Mouse (Mus musculus): ENCODE measurements at regions not wholly inside any gene's neighbourhood (a gene's known extent, or its start where the extent isn't known, plus 50 kb on each side); places are given as distances from the start of the nearest gene placed in this dataset.

GRCm38 (mm10) chr10:99467319-99467842, 204.3 kb downstream of the Dusp6 start:
- TF ChIP-seq TAL1 (IDR thresholded peaks at IDR 0.05; ENCODE audit: low read length) (no peak), KAT2A (conservative IDR thresholded peaks at IDR 0.05; ENCODE audit: low read depth, low read length) (no peak), CTCF (IDR thresholded peaks at IDR 0.05 in 2 of 3, conservative IDR thresholded peaks at IDR 0.05 in 1 of 3; ENCODE audit: control insufficient read depth in 1 of 3, insufficient read depth in 1 of 3, low read depth in 2 of 3, low read length in 3 of 3, poor library complexity in 1 of 3, severe bottlenecking in 1 of 3) (no peak), POLR2A (IDR thresholded peaks at IDR 0.05; ENCODE audit: control insufficient read depth in 1 of 2, insufficient read depth in 1 of 2, low read depth in 1 of 2, low read length in 2 of 2, poor library complexity in 1 of 2) (no peak), GATA1 (IDR thresholded peaks at IDR 0.05; ENCODE audit: low read depth, low read length) (no peak), BHLHE40 (IDR thresholded peaks at IDR 0.05; ENCODE audit: borderline replicate concordance, low read depth, low read length) (no peak), CHD2 (IDR thresholded peaks at IDR 0.05; ENCODE audit: low read length) (no peak), MAZ (IDR thresholded peaks at IDR 0.05; ENCODE audit: low read depth, low read length) (no peak), EP300 (IDR thresholded peaks at IDR 0.05; ENCODE audit: low read depth in 1 of 2, low read length in 2 of 2) (no peak), CHD1 (IDR thresholded peaks at IDR 0.05; ENCODE audit: low read depth, low read length) (no peak)

Data from MEL (cell line).